Mouse (Mus musculus) embryonic fibroblast, embryonic 13.5 days (primary cell): ENCODE results near the gene Atg101.

ENCODE experiments used
- CTCF ChIP-seq: IDR thresholded peaks from 2 replicates; pipeline ENCODE4 v1.5.1; 2011; ENCODE audit warnings: mild to moderate bottlenecking, control low read depth, low read length, moderate library complexity, borderline replicate concordance; ENCODE audit not compliant: insufficient read depth
- POLR2A ChIP-seq: IDR thresholded peaks from 2 replicates; pipeline ENCODE4 v1.6.1; 2011; ENCODE audit warnings: low read depth, mild to moderate bottlenecking, control low read depth, low read length, moderate library complexity

- TF ChIP-seq POLR2A (no peak), CTCF (no peak)
Measured at GRCm38 (mm10) chr15:101318889-101319765, 35.1 kb downstream of the Atg101 start.
